Mouse (Mus musculus): ENCODE data around the gene Ccdc87. TPM values are rescaled to one million over a fixed set of nuclear protein-coding genes. Genes with fewer than 3 reads are reported as not detected.

Ccdc87 gene
- not detected in 2 replicates for polyA plus RNA-seq (2015; fragmentation: Nextera tagmentation; extraction: Ambion mirVana)

DNA sequence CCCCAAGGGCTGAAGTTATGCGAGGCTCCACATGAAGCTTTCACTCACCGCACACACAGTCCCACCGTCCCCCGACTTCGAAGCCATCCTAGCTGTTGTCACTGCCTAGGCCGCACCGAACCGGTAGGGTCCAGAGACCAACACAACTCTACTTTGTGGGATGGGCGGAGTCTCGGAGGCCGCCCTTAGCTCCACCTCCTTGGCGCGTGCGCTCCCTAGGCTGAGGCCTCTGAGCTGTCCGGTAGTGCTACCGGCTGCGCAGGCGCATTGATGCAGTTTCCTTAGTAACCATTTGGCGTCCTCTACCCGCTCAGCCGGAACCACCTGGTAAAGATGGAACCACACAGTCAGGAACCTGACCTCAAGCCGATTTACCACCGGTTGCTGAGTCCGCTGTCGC lies at the start of gene Ccdc87, which contains the start of gene Ccs:
Gene Ccdc87, plus strand, starts transcription at position 218 of the 400 bp plus-strand sequence.
Gene Ccs, minus strand, starts transcription at position 184 of the 400 bp plus-strand sequence.
- Histone ChIP-seq H3K4me2 (replicated peaks; ENCODE audit: low read depth) (peak within 1 kb of the TSS; percentile 91), H3K4me1 (replicated peaks; ENCODE audit: control insufficient read depth, insufficient read depth, low read length) (peaks cover 7% of the 10 kb centered on the region; the same call in 1 of the 2 replicates), H3K27me3 (replicated peaks; ENCODE audit: control insufficient read depth, insufficient read depth, low read length) (peaks cover 16% of the 10 kb centered on the region; the same call in 1 of the 2 replicates), H3K36me3 (ENCODE audit: control insufficient read depth, insufficient read depth) (peaks cover 3% of the 10 kb centered on the region; the same call in 1 of the 2 replicates), H3K27ac (ENCODE audit: low read depth, low read length) (no peak within 1 kb of the TSS), H3K4me3 (ENCODE audit: low read depth, low read length) (peak within 1 kb of the TSS; percentile 47), H3K9me3 (ENCODE audit: control insufficient read depth) (no peaks in the 10 kb centered on the region), H3K9ac (ENCODE audit: low read depth, low read length) (peak within 1 kb of the TSS; percentile 71)
- ATAC-seq: peak; percentile 96
- no peak for TF ChIP-seq CTCF (IDR thresholded peaks at IDR 0.05; ENCODE audit: low read depth)
- under 1% methylated on average over 25 of the region's 25 CpGs for WGBS

DNA sequence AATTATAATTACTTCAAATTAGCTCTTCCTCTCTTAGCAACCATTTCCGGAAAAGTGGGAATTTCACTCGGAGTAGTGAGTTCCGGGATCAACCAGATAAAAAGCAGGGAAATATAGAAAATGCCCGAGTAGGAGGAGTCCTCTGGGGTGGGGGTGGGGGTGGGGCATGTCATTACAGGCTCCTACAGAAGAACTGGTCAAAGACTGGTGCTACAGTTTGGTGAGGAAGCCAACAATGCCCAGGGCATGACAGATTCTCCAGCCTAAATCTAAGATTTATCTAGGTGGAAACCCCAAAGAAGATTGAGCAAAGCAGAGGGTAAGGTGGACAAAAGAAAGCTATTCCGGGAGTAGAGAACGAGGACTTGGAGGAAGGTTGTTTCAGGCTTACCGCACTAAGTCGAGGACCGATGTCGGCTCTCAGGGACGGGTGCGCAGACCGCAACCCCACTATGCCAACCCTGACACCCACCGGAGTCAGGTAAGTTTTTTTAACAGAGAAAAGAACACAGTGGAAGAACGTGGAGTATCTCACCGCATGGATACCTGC lies 45.8 kb upstream of the Ccdc87 start:
- Histone ChIP-seq H3K4me2 (replicated peaks; ENCODE audit: low read depth) (peak overlapping the region; percentile 73), H3K4me3 (ENCODE audit: low read depth, low read length) (peak overlapping the region; percentile 73), H3K4me1 (replicated peaks; ENCODE audit: control insufficient read depth, insufficient read depth, low read length) (0 out of 2 replicates have a peak, but pooled peaks cover 10% of the 10 kb centered on the region), H3K36me3 (ENCODE audit: control insufficient read depth, insufficient read depth) (peaks cover 30% of the 10 kb centered on the region), H3K27me3 (replicated peaks; ENCODE audit: control insufficient read depth, insufficient read depth, low read length) (no peaks in the 10 kb centered on the region), H3K9me3 (ENCODE audit: control insufficient read depth) (no peaks in the 10 kb centered on the region), H3K27ac (ENCODE audit: low read depth, low read length) (peak overlapping the region; percentile 86), H3K9ac (ENCODE audit: low read depth, low read length) (peak overlapping the region; percentile 74)
- no peak for TF ChIP-seq CTCF (IDR thresholded peaks at IDR 0.05; ENCODE audit: low read depth)
- ATAC-seq: peak; percentile 56
- WGBS: under 1% methylated on average over 16 of the region's 16 CpGs

DNA sequence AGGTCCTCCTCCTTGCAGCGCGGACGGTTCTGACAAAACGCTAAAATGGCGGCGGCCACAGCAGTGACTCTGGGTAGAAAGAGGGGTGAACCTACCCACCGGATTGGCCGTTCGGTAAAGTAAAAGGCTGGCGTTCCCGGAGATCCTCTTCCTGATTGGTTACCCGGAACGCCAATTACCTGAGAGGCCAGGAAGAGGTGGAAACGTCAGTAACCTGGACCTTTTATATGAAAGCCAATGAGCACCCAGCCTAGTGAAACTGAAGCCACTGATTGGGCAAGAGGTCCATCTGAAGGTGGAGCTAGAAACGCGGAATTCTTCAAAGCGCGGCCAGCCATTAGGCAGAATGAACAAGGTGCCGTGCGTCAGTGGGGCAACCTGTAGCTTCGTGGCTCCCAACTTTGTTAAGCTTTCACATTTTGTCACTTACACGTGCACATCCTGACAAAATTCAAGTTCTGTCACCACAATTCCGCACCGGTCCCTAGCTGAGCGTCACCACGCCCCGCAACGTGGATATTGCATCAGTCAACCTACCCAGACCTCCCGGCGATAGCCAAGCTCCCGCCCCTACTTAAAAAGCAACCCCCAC lies 45.2 kb upstream of the Ccdc87 start, which contains the start of gene Rbm4:
Gene Rbm4, minus strand, starts transcription at position 71 of the 592 bp plus-strand sequence.
- WGBS: under 1% methylated on average over 31 of the region's 31 CpGs

GRCm38 (mm10) chr19:4795929-4796328 lies 43.2 kb upstream of the Ccdc87 start:
- no peak overlapping the region for H3K27ac ChIP-seq (ENCODE audit: low read depth, low read length)
- H3K36me3 ChIP-seq (ENCODE audit: control insufficient read depth, insufficient read depth): peaks cover 36% of the 10 kb centered on the region
- H3K27me3 ChIP-seq (replicated peaks; ENCODE audit: control insufficient read depth, insufficient read depth, low read length): no peaks in the 10 kb centered on the region
- no peak overlapping the region for H3K9ac ChIP-seq (ENCODE audit: low read depth, low read length)
- WGBS: 89% methylated on average over 1 of the region's 1 CpGs
- no peak for ATAC-seq
- no peak overlapping the region for H3K4me3 ChIP-seq (ENCODE audit: low read depth, low read length)
- no peaks in the 10 kb centered on the region for H3K9me3 ChIP-seq (ENCODE audit: control insufficient read depth)
- H3K4me1 ChIP-seq (replicated peaks; ENCODE audit: control insufficient read depth, insufficient read depth, low read length): 0 out of 2 replicates have a peak, but pooled peaks cover 6% of the 10 kb centered on the region
- TF ChIP-seq CTCF (IDR thresholded peaks at IDR 0.05; ENCODE audit: low read depth): no peak
- no peak overlapping the region for H3K4me2 ChIP-seq (replicated peaks; ENCODE audit: low read depth)

More for the DNA sequence above, 45.2 kb upstream of the Ccdc87 start, which contains the start of gene Rbm4:
- no peaks in the 10 kb centered on the region for H3K9me3 ChIP-seq (ENCODE audit: control insufficient read depth)
- peaks cover 33% of the 10 kb centered on the region for H3K36me3 ChIP-seq (ENCODE audit: control insufficient read depth, insufficient read depth)
- H3K27ac ChIP-seq (ENCODE audit: low read depth, low read length): peak within 1 kb of the TSS; percentile 86
- H3K4me2 ChIP-seq (replicated peaks; ENCODE audit: low read depth): peak within 1 kb of the TSS; percentile 73
- peak within 1 kb of the TSS; percentile 74 for H3K9ac ChIP-seq (ENCODE audit: low read depth, low read length)
- no peak for TF ChIP-seq CTCF (IDR thresholded peaks at IDR 0.05; ENCODE audit: low read depth)
- H3K4me1 ChIP-seq (replicated peaks; ENCODE audit: control insufficient read depth, insufficient read depth, low read length): 0 out of 2 replicates have a peak, but pooled peaks cover 10% of the 10 kb centered on the region
- H3K4me3 ChIP-seq (ENCODE audit: low read depth, low read length): peak within 1 kb of the TSS; percentile 73
- H3K27me3 ChIP-seq (replicated peaks; ENCODE audit: control insufficient read depth, insufficient read depth, low read length): no peaks in the 10 kb centered on the region
- ATAC-seq: peak; percentile 98

DNA sequence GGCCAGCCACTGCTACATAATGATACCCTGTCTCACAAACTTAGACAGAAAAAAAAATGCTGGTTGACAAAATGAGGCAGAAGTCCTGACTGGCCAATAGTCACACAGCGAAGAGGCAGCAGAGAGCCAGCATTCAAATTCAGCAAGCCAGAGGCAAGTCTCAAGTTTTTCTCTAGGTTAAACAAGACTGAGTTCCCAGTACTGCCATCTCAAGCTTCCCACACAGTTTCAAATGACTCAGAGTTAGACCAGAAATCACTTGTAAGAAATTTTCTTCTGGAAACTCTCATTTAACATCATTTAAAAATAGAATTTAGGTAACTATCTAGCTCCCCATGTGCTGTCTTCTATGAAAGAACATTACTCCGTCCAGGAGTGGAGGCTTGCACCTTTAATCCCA lies 41.3 kb upstream of the Ccdc87 start:
- Histone ChIP-seq H3K9ac (ENCODE audit: low read depth, low read length) (no peak overlapping the region), H3K9me3 (ENCODE audit: control insufficient read depth) (no peaks in the 10 kb centered on the region), H3K4me1 (replicated peaks; ENCODE audit: control insufficient read depth, insufficient read depth, low read length) (no peaks in the 10 kb centered on the region), H3K4me3 (ENCODE audit: low read depth, low read length) (no peak overlapping the region), H3K27ac (ENCODE audit: low read depth, low read length) (no peak overlapping the region), H3K4me2 (replicated peaks; ENCODE audit: low read depth) (no peak overlapping the region), H3K36me3 (ENCODE audit: control insufficient read depth, insufficient read depth) (peaks cover 44% of the 10 kb centered on the region), H3K27me3 (replicated peaks; ENCODE audit: control insufficient read depth, insufficient read depth, low read length) (no peaks in the 10 kb centered on the region)
- 97% methylated on average over 2 of the region's 2 CpGs for WGBS
- ATAC-seq: no peak
- TF ChIP-seq CTCF (IDR thresholded peaks at IDR 0.05; ENCODE audit: low read depth): no peak

DNA sequence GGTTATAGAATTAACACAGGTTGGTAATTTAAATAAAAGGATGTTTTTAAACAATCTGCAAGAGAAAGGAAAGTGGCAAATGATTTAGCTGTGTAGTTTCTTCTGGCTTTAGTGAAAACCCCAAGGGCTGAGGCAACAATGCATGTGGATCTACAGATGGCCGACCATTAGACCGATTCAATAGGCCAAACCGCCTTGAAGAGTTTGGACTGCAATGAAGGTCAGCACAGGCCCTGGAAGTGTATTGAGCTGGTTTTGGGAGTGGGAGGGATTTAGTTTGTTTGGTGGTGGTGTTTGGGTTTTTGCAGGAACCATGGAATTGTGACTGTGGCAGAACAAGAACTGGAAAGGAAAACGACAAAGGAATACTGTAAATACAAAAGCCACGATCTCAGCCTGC lies 40.1 kb upstream of the Ccdc87 start:
- Histone ChIP-seq H3K27ac (ENCODE audit: low read depth, low read length) (no peak overlapping the region), H3K27me3 (replicated peaks; ENCODE audit: control insufficient read depth, insufficient read depth, low read length) (no peaks in the 10 kb centered on the region), H3K4me3 (ENCODE audit: low read depth, low read length) (no peak overlapping the region), H3K9me3 (ENCODE audit: control insufficient read depth) (no peaks in the 10 kb centered on the region), H3K36me3 (ENCODE audit: control insufficient read depth, insufficient read depth) (peaks cover 56% of the 10 kb centered on the region), H3K4me2 (replicated peaks; ENCODE audit: low read depth) (no peak overlapping the region), H3K9ac (ENCODE audit: low read depth, low read length) (no peak overlapping the region), H3K4me1 (replicated peaks; ENCODE audit: control insufficient read depth, insufficient read depth, low read length) (no peaks in the 10 kb centered on the region; the same call in 1 of the 2 replicates)
- no peak for TF ChIP-seq CTCF (IDR thresholded peaks at IDR 0.05; ENCODE audit: low read depth)
- ATAC-seq: no peak
- WGBS: 96% methylated on average over 5 of the region's 5 CpGs
